Mouse (Mus musculus) intestine, embryonic 15.5 days (tissue): ENCODE data around the gene Gnb2. TPM values are rescaled to one million over a fixed set of nuclear protein-coding genes. Genes with fewer than 3 reads are reported as not detected.

Experiments used
- ATAC-seq: fragments of 200-750 bp; cut with Nextera tagmentation; 2 replicates; pipeline ENCODE4 v1.8.0; 2017; ENCODE audit warnings: moderate TSS enrichment, moderate library complexity
- H3K27ac ChIP-seq: fragments of 300-500 bp; sonication (generic); 2 replicates; pipeline ENCODE4 v1.5.1; 2015; ENCODE audit warnings: mild to moderate bottlenecking, inconsistent platforms
- H3K27me3 ChIP-seq: fragments of 300-500 bp; sonication (generic); replicated peaks from 2 replicates; pipeline ENCODE4 v1.6.1; 2015; ENCODE audit warnings: inconsistent platforms
- H3K36me3 ChIP-seq: fragments of 300-500 bp; sonication (generic); 2 replicates; pipeline ENCODE4 v1.6.1; 2015; ENCODE audit warnings: inconsistent platforms
- H3K4me1 ChIP-seq: fragments of 300-500 bp; sonication (generic); replicated peaks from 2 replicates; pipeline ENCODE4 v1.6.1; 2015; ENCODE audit warnings: inconsistent platforms
- H3K4me2 ChIP-seq: fragments of 300-500 bp; sonication (generic); replicated peaks from 2 replicates; pipeline ENCODE4 v1.6.1; 2015; ENCODE audit warnings: mild to moderate bottlenecking, inconsistent platforms
- H3K4me3 ChIP-seq: fragments of 300-500 bp; sonication (generic); replicated peaks from 2 replicates; pipeline ENCODE4 v1.5.1; 2015; ENCODE audit warnings: inconsistent platforms
- H3K9ac ChIP-seq: fragments of 300-500 bp; sonication (generic); 2 replicates; pipeline ENCODE4 v1.6.1; 2015; ENCODE audit warnings: inconsistent platforms
- H3K9me3 ChIP-seq: fragments of 300-500 bp; sonication (generic); 2 replicates; pipeline ENCODE4 v1.6.1; 2016; ENCODE audit warnings: inconsistent platforms
- WGBS: fragments of 180-500 bp; shearing (Covaris S2); methylation state at CpG from one replicate; pipeline ENCODE4 v1.1.7; 2015; 5-methylcytosine and 5-hydroxymethylcytosine counted together
- polyA plus RNA-seq: library from polyadenylated mRNA; unstranded; fragments of >200 nt; fragmentation: Nextera tagmentation; extraction: Ambion mirVana; gene quantifications from 2 replicates; pipeline ENCODE4 v1.2.1, GENCODE M21; 2015

Gene Gnb2
- polyA plus RNA-seq, 1 experiment from 2014 or later = 341 TPM

DNA sequence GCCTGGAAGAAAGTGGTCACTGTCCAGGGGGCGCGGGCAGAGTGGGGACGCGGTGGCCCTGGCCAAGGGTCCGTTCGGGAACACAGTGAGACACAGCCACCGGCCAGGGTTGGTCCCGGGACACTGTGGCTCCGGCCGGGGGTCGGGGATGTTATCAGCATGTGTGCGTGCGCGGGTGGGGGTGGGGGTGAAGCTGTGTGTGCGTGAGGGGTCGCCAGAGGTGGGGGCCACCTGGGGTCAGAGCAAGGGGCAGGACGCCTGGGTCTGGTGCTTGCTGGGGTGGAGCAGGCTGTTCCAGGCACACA is 47.5 kb downstream of the Gnb2 start:
- Histone ChIP-seq H3K4me3 (peak overlapping the region; percentile 27), H3K9ac (peak overlapping the region; percentile 32; the same call in 1 of the 2 replicates), H3K4me2 (peak overlapping the region; percentile 53), H3K9me3 (no peaks in the 10 kb centered on the region), H3K27me3 (peaks cover 18% of the 10 kb centered on the region), H3K27ac (no peak overlapping the region), H3K4me1 (no peaks in the 10 kb centered on the region), H3K36me3 (no peaks in the 10 kb centered on the region)
- ATAC-seq = peak; percentile 46; the same call in 1 of the 2 replicates
- WGBS = 2% methylated on average over 17 of the region's 17 CpGs

- H3K36me3 ChIP-seq = no peaks in the 10 kb centered on the region
- H3K9ac ChIP-seq = peak overlapping the region; percentile 32; the same call in 1 of the 2 replicates
- 9% methylated on average over 30 of the region's 30 CpGs for WGBS
- peaks cover 18% of the 10 kb centered on the region for H3K27me3 ChIP-seq
- H3K4me1 ChIP-seq = no peaks in the 10 kb centered on the region
- peak overlapping the region; percentile 27 for H3K4me3 ChIP-seq
- peak overlapping the region; percentile 53 for H3K4me2 ChIP-seq
- ATAC-seq = peak; percentile 45; the same call in 1 of the 2 replicates
- no peaks in the 10 kb centered on the region for H3K9me3 ChIP-seq
- no peak overlapping the region for H3K27ac ChIP-seq
Measured at GRCm38 (mm10) chr5:137485071-137485850, 48.0 kb downstream of the Gnb2 start.

DNA sequence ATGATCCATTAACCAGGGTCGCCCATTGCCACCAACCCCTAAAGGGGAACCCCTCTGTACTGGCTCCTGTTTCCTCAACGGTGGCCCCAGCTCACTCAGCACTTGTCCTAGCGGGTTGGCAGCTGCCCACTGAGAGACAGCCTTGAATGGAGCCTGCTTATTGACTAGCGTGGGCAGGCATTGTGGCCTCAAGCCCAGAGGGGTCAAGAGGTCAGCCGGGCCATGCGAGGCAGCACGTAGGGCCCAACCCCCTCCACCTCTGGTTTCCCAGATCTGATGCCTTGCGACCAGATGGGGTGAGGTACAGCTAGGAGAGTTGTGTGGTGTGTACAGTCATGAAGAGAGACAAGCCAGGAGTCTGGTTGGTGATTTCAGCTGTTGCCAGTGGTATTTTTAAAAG is 51.4 kb downstream of the Gnb2 start:
- 42% methylated on average over 8 of the region's 8 CpGs for WGBS
- H3K27me3 ChIP-seq = peaks cover 12% of the 10 kb centered on the region
- H3K4me2 ChIP-seq = no peak overlapping the region
- no peak overlapping the region for H3K9ac ChIP-seq
- H3K4me3 ChIP-seq = no peak overlapping the region
- peak; percentile 31; the same call in 1 of the 2 replicates for ATAC-seq
- H3K27ac ChIP-seq = no peak overlapping the region
- no peaks in the 10 kb centered on the region for H3K36me3 ChIP-seq
- no peaks in the 10 kb centered on the region for H3K9me3 ChIP-seq
- H3K4me1 ChIP-seq = no peaks in the 10 kb centered on the region

DNA sequence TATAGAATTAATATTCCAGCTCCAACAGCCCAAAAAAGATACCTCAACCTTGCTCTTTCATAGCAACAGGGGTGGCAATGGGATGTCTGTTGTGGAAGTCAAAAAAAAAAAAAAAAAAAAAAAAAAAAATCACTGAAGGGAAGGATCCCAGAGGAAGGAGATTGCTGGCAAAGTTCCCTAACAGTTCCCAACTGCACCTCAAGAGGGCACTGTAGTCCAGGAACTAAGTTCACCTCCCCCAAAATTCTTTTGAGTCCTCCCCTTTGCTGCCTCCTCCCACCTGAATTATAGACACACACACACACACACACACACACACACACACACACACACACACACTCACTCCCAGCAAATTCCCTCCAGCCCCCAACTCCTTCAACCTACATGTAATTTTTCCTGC is 52.2 kb downstream of the Gnb2 start:
- Histone ChIP-seq H3K4me2 (no peak overlapping the region), H3K4me3 (no peak overlapping the region), H3K9ac (no peak overlapping the region), H3K4me1 (no peaks in the 10 kb centered on the region), H3K9me3 (no peaks in the 10 kb centered on the region), H3K27me3 (peaks cover 10% of the 10 kb centered on the region), H3K36me3 (no peaks in the 10 kb centered on the region), H3K27ac (no peak overlapping the region)
- ATAC-seq = no peak

Other genes starting within 250 kb of the Gnb2 start
- 9.5 and 9.7 TPM in 2 replicates for gene Ache, start 246.0 kb downstream of the Gnb2 start, polyA plus RNA-seq
- 7.8 and 8.5 TPM in 2 replicates for gene Ufsp1, start 238.9 kb downstream of the Gnb2 start, polyA plus RNA-seq
- gene Srrt, start 225.8 kb downstream of the Gnb2 start, polyA plus RNA-seq = 117 and 120 TPM in 2 replicates
- 63.9 and 64.8 TPM in 2 replicates for gene Trip6, start 219.1 kb downstream of the Gnb2 start, polyA plus RNA-seq
- gene Slc12a9, start 199.9 kb downstream of the Gnb2 start, polyA plus RNA-seq = 14.3 and 15.9 TPM in 2 replicates
- gene Ephb4, start 183.4 kb downstream of the Gnb2 start, polyA plus RNA-seq = 36.7 and 37.6 TPM in 2 replicates
- 0.52 and 0.93 TPM in 2 replicates for gene Zan, start 56.4 kb downstream of the Gnb2 start, polyA plus RNA-seq
- 60.4 and 64.2 TPM in 2 replicates for gene Pop7, start 31.0 kb downstream of the Gnb2 start, polyA plus RNA-seq
- 8.4 and 10.4 TPM in 2 replicates for gene Gigyf1, start 15.0 kb downstream of the Gnb2 start, polyA plus RNA-seq
- 0.42 and 0.63 TPM in 2 replicates for gene Epo, start 268 bp downstream of the Gnb2 start, polyA plus RNA-seq
- 4.5 and 6.0 TPM in 2 replicates for gene Actl6b, start 20.0 kb upstream of the Gnb2 start, polyA plus RNA-seq
- 0.97 and 1.1 TPM in 2 replicates for gene Tfr2, start 36.3 kb upstream of the Gnb2 start, polyA plus RNA-seq
- gene Mospd3, start 67.5 kb upstream of the Gnb2 start, polyA plus RNA-seq = 24.6 and 29.6 TPM in 2 replicates
- gene Pcolce, start 80.3 kb upstream of the Gnb2 start, polyA plus RNA-seq = 103 and 109 TPM in 2 replicates
- gene Fbxo24, start 95.5 kb upstream of the Gnb2 start, polyA plus RNA-seq = 0.15 TPM in 1 of 2 replicates, not detected in the other
- gene Lrch4, start 95.6 kb upstream of the Gnb2 start, polyA plus RNA-seq = 34.7 and 36.3 TPM in 2 replicates
- gene Gm20605, start 95.7 kb upstream of the Gnb2 start, polyA plus RNA-seq = 7.4 and 8.0 TPM in 2 replicates
- gene Sap25, start 107.8 kb upstream of the Gnb2 start, polyA plus RNA-seq = 5.5 and 8.9 TPM in 2 replicates
- 0.13 and 0.18 TPM in 2 replicates for gene Irs3, start 112.2 kb upstream of the Gnb2 start, polyA plus RNA-seq
- gene Agfg2, start 151.2 kb upstream of the Gnb2 start, polyA plus RNA-seq = 19.5 and 20.8 TPM in 2 replicates
- gene Nyap1, start 208.1 kb upstream of the Gnb2 start, polyA plus RNA-seq = 2.3 and 2.8 TPM in 2 replicates
- 117 and 118 TPM in 2 replicates for gene Tsc22d4, start 212.2 kb upstream of the Gnb2 start, polyA plus RNA-seq
- 22.3 and 22.7 TPM in 2 replicates for gene Ppp1r35, start 245.3 kb upstream of the Gnb2 start, polyA plus RNA-seq